Mouse (Mus musculus): ENCODE results near the gene Gpr176. TPM values are rescaled to one million over a fixed set of nuclear protein-coding genes. Genes with fewer than 3 reads are reported as not detected.

Gpr176 gene
- 2.8 and 3.0 TPM in 2 replicates for polyA plus RNA-seq (2014; fragmentation: Nextera tagmentation; extraction: Ambion mirVana)

GRCm38 (mm10) chr2:118372901-118373571 lies at the start of gene Gpr176:
TSS of gene Gpr176 (minus strand) at chr2:118373419.
- peak within 1 kb of the TSS; percentile 99 for H3K4me2 ChIP-seq (ENCODE audit: low read length)
- H3K4me1 ChIP-seq (ENCODE audit: control insufficient read depth, insufficient read depth, low read length) = peaks cover 6% of the 10 kb centered on the region; the same call in 1 of the 2 replicates
- H3K9me3 ChIP-seq (replicated peaks; ENCODE audit: control insufficient read depth, low read length) = no peaks in the 10 kb centered on the region
- under 1% methylated on average over 56 of the region's 59 CpGs for WGBS
- H3K36me3 ChIP-seq (ENCODE audit: control insufficient read depth, insufficient read depth, low read length) = no peaks in the 10 kb centered on the region
- peak; percentile 64 for DNase-seq (ENCODE audit: low spot score)
- H3K9ac ChIP-seq (ENCODE audit: low read length) = peak within 1 kb of the TSS; percentile 68
- ATAC-seq = peak; percentile 80
- peak within 1 kb of the TSS; percentile 33; the same call in 1 of the 2 replicates for H3K27ac ChIP-seq (ENCODE audit: low read depth, low read length)
- peak within 1 kb of the TSS; percentile 52 for H3K4me3 ChIP-seq (ENCODE audit: low read depth, low read length)
- peaks cover 14% of the 10 kb centered on the region; the same call in 1 of the 2 replicates for H3K27me3 ChIP-seq (replicated peaks; ENCODE audit: control insufficient read depth, insufficient read depth, low read length)

GRCm38 (mm10) chr2:118422385-118422784 lies 49.2 kb upstream of the Gpr176 start:
- no peaks in the 10 kb centered on the region for H3K9me3 ChIP-seq (replicated peaks; ENCODE audit: control insufficient read depth, low read length)
- H3K4me3 ChIP-seq (ENCODE audit: low read depth, low read length) = no peak overlapping the region
- peaks cover 39% of the 10 kb centered on the region for H3K36me3 ChIP-seq (ENCODE audit: control insufficient read depth, insufficient read depth, low read length)
- H3K9ac ChIP-seq (ENCODE audit: low read length) = no peak overlapping the region
- no peak overlapping the region for H3K4me2 ChIP-seq (ENCODE audit: low read length)
- no peaks in the 10 kb centered on the region for H3K27me3 ChIP-seq (replicated peaks; ENCODE audit: control insufficient read depth, insufficient read depth, low read length)
- WGBS = 90% methylated on average over 8 of the region's 8 CpGs
- DNase-seq (ENCODE audit: low spot score) (no peak), ATAC-seq (no peak)
- H3K4me1 ChIP-seq (ENCODE audit: control insufficient read depth, insufficient read depth, low read length) = no peaks in the 10 kb centered on the region
- H3K27ac ChIP-seq (ENCODE audit: low read depth, low read length) = no peak overlapping the region

- no peak overlapping the region for H3K4me2 ChIP-seq (ENCODE audit: low read length)
- H3K36me3 ChIP-seq (ENCODE audit: control insufficient read depth, insufficient read depth, low read length) = peaks cover 39% of the 10 kb centered on the region
- no peaks in the 10 kb centered on the region for H3K27me3 ChIP-seq (replicated peaks; ENCODE audit: control insufficient read depth, insufficient read depth, low read length)
- no peak overlapping the region for H3K4me3 ChIP-seq (ENCODE audit: low read depth, low read length)
- no peak overlapping the region for H3K9ac ChIP-seq (ENCODE audit: low read length)
- DNase-seq (ENCODE audit: low spot score) = no peak
- ATAC-seq = no peak
- H3K4me1 ChIP-seq (ENCODE audit: control insufficient read depth, insufficient read depth, low read length) = no peaks in the 10 kb centered on the region
- no peak overlapping the region for H3K27ac ChIP-seq (ENCODE audit: low read depth, low read length)
- H3K9me3 ChIP-seq (replicated peaks; ENCODE audit: control insufficient read depth, low read length) = no peaks in the 10 kb centered on the region
- WGBS = 90% methylated on average over 15 of the region's 15 CpGs
Observed at GRCm38 (mm10) chr2:118421951-118422350, 48.7 kb upstream of the Gpr176 start.

- ATAC-seq (no peak), DNase-seq (ENCODE audit: low spot score) (no peak)
- no peak overlapping the region for H3K4me2 ChIP-seq (ENCODE audit: low read length)
- WGBS = 94% methylated on average over 4 of the region's 4 CpGs
- H3K4me3 ChIP-seq (ENCODE audit: low read depth, low read length) = no peak overlapping the region
- H3K4me1 ChIP-seq (ENCODE audit: control insufficient read depth, insufficient read depth, low read length) = no peaks in the 10 kb centered on the region
- H3K9ac ChIP-seq (ENCODE audit: low read length) = no peak overlapping the region
- no peaks in the 10 kb centered on the region for H3K27me3 ChIP-seq (replicated peaks; ENCODE audit: control insufficient read depth, insufficient read depth, low read length)
- H3K36me3 ChIP-seq (ENCODE audit: control insufficient read depth, insufficient read depth, low read length) = peaks cover 46% of the 10 kb centered on the region
- H3K27ac ChIP-seq (ENCODE audit: low read depth, low read length) = no peak overlapping the region
- no peaks in the 10 kb centered on the region for H3K9me3 ChIP-seq (replicated peaks; ENCODE audit: control insufficient read depth, low read length)
Observed at GRCm38 (mm10) chr2:118418076-118418475, 44.9 kb upstream of the Gpr176 start.

- no peak for DNase-seq (ENCODE audit: low spot score)
- WGBS = 96% methylated on average over 6 of the region's 6 CpGs
- Histone ChIP-seq H3K9me3 (replicated peaks; ENCODE audit: control insufficient read depth, low read length) (no peaks in the 10 kb centered on the region), H3K9ac (ENCODE audit: low read length) (no peak overlapping the region), H3K4me1 (ENCODE audit: control insufficient read depth, insufficient read depth, low read length) (no peaks in the 10 kb centered on the region), H3K36me3 (ENCODE audit: control insufficient read depth, insufficient read depth, low read length) (peaks cover 45% of the 10 kb centered on the region), H3K4me3 (ENCODE audit: low read depth, low read length) (no peak overlapping the region), H3K4me2 (ENCODE audit: low read length) (no peak overlapping the region), H3K27ac (ENCODE audit: low read depth, low read length) (no peak overlapping the region), H3K27me3 (replicated peaks; ENCODE audit: control insufficient read depth, insufficient read depth, low read length) (no peaks in the 10 kb centered on the region)
- ATAC-seq = no peak
Observed at GRCm38 (mm10) chr2:118415601-118416355, 42.6 kb upstream of the Gpr176 start.

- Histone ChIP-seq H3K27me3 (replicated peaks; ENCODE audit: control insufficient read depth, insufficient read depth, low read length) (no peaks in the 10 kb centered on the region), H3K9me3 (replicated peaks; ENCODE audit: control insufficient read depth, low read length) (no peaks in the 10 kb centered on the region), H3K9ac (ENCODE audit: low read length) (no peak overlapping the region), H3K27ac (ENCODE audit: low read depth, low read length) (no peak overlapping the region), H3K4me1 (ENCODE audit: control insufficient read depth, insufficient read depth, low read length) (no peaks in the 10 kb centered on the region), H3K4me3 (ENCODE audit: low read depth, low read length) (no peak overlapping the region), H3K36me3 (ENCODE audit: control insufficient read depth, insufficient read depth, low read length) (peaks cover 31% of the 10 kb centered on the region; the same call in 1 of the 2 replicates), H3K4me2 (ENCODE audit: low read length) (no peak overlapping the region)
- DNase-seq (ENCODE audit: low spot score) = no peak
- WGBS = 94% methylated on average over 11 of the region's 11 CpGs
- ATAC-seq = no peak
Observed at GRCm38 (mm10) chr2:118412821-118413220, 39.6 kb upstream of the Gpr176 start.

- H3K36me3 ChIP-seq (ENCODE audit: control insufficient read depth, insufficient read depth, low read length) = peaks cover 19% of the 10 kb centered on the region; the same call in 1 of the 2 replicates
- no peaks in the 10 kb centered on the region for H3K9me3 ChIP-seq (replicated peaks; ENCODE audit: control insufficient read depth, low read length)
- 91% methylated on average over 4 of the region's 4 CpGs for WGBS
- H3K4me2 ChIP-seq (ENCODE audit: low read length) = no peak overlapping the region
- H3K9ac ChIP-seq (ENCODE audit: low read length) = no peak overlapping the region
- H3K27me3 ChIP-seq (replicated peaks; ENCODE audit: control insufficient read depth, insufficient read depth, low read length) = no peaks in the 10 kb centered on the region
- DNase-seq (ENCODE audit: low spot score) = no peak
- H3K4me1 ChIP-seq (ENCODE audit: control insufficient read depth, insufficient read depth, low read length) = no peaks in the 10 kb centered on the region
- H3K4me3 ChIP-seq (ENCODE audit: low read depth, low read length) = no peak overlapping the region
- H3K27ac ChIP-seq (ENCODE audit: low read depth, low read length) = no peak overlapping the region
- ATAC-seq = no peak
Observed at GRCm38 (mm10) chr2:118408336-118408895, 35.2 kb upstream of the Gpr176 start.

- no peak overlapping the region for H3K4me2 ChIP-seq (ENCODE audit: low read length)
- no peak for ATAC-seq
- H3K4me1 ChIP-seq (ENCODE audit: control insufficient read depth, insufficient read depth, low read length) = no peaks in the 10 kb centered on the region
- H3K36me3 ChIP-seq (ENCODE audit: control insufficient read depth, insufficient read depth, low read length) = peaks cover 6% of the 10 kb centered on the region; the same call in 1 of the 2 replicates
- H3K4me3 ChIP-seq (ENCODE audit: low read depth, low read length) = no peak overlapping the region
- H3K9ac ChIP-seq (ENCODE audit: low read length) = no peak overlapping the region
- H3K27ac ChIP-seq (ENCODE audit: low read depth, low read length) = no peak overlapping the region
- H3K27me3 ChIP-seq (replicated peaks; ENCODE audit: control insufficient read depth, insufficient read depth, low read length) = no peaks in the 10 kb centered on the region
- no peaks in the 10 kb centered on the region for H3K9me3 ChIP-seq (replicated peaks; ENCODE audit: control insufficient read depth, low read length)
- no peak for DNase-seq (ENCODE audit: low spot score)
- WGBS = 72% methylated on average over 2 of the region's 2 CpGs
Observed at GRCm38 (mm10) chr2:118406811-118407210, 33.6 kb upstream of the Gpr176 start.

Measured in forebrain, embryonic 14.5 days (tissue).